Mouse (Mus musculus) MEL-GATA-1-ER (cell line): ENCODE data around the gene Cc2d2b.

Experiments used
- DNase-seq: peaks from one replicate; pipeline ENCODE4 v3.0.0-alpha.2; 2012; ENCODE audit warnings: low read depth; ENCODE audit errors: extremely low read depth

Gene Cc2d2b

DNA sequence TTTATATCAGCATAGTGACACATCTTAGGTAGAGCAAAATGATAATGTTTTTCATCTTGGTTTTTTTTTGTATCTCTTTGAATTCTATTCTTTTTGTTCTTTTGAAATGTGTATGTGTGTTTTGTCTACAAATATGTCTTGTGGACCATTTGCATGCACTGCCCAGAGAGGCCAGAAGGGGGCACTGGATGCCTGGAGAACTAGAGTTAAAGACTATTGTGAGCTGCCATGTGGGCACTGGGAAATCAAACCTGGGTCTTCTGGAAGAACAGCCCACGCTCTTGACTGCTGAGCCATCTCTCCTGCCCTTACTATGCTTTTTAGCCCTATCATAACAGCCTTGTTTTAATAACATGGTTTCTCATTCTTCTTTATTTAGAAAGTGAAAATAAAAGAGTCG is 5.8 kb downstream of the Cc2d2b start:
- DNase-seq, result no peak

DNA sequence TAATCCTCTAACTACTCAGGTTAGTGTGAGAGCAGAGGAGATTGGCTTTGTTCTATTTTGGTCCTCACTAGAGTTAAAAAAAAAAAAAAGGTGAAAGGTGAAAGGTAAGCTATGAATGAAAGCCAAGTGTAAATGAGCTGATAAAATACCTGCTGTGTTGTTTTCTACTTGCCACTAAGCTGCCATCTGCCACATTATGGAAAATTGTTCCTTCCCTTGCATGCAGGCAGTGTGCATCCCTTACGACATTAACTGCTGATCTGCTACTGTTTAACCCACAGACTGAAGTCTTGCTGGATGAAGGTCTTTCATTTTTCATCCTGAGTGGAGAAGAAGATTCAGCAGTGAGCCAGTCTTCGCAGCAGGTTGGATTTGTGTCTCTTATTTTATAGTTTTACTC is 11.5 kb downstream of the Cc2d2b start:
- no peak for DNase-seq

DNA sequence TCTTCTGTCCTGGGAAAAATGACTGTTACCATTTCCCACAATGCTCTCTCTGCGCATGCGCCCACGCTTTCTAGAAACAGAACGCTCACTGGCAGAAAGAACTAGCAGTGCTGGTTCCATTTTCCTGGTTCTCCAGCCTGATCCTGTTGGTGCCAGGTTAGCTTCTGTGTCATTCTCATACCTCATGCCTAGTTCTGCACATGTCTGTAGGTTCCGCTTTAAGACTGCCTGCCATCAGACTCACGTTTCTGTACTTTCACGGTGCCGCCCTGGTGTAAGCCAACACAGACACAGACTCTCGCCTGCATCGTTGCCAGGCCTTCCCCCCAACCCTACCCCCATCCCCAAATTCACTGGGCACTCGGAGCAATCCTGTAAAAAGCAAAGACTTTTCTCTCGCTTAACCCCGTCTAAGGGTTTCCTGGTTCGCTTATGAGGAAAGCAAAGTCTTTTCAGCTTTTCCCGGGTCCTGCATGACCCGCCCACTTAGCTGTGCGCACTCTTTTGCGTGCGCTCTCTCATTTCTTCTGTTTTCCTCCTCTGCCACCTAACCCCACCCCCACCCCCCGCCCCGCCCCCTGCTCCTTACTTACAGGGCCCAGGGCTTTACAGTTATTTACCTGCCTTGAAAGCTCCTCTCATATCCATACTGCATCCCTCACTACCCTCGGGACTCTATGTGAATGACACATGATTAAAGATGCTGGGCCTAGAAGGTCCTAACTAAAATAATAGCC is 13.6 kb downstream of the Cc2d2b start:
- DNase-seq, result no peak

DNA sequence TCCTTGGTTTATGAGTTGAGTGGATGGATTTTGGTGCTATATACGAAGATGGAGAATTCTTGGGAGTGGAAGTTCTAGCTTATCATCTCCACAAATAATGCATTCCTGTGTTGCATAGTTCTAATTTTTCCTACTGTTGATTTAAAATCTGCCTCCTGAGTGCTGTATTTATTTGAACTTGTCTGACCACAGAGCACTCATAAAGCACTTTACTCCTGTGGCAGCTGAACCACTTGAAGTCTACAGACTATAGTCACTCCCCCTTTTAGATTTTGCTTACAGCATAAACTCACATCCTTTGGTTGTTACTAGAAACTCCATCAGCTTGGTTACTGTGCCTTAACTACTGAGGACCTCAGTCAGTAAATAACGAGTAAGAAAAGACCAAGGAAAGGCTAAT is 18.6 kb downstream of the Cc2d2b start:
- DNase-seq, result no peak

DNA sequence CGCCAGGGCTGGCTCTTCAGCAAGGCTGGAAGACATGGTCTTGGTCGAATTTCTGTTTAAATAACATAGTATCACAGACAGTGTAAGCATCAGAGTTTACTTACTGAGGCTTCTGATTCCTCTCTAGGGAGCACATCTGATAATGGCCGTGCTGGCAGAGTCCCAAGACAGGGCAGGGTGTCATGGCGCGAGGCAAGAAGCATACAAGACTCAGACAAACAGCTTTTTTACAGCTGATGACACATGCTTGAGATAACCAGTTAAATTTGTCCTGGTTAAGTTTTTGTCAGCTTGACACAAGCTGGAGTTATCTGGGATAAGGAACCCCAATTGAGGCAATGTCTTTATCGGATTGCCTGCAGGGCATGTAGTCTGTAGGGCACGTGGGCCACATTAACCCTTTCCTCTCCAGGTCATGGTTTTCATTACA is 20.8 kb downstream of the Cc2d2b start:
- DNase-seq, result peak; percentile 88

DNA sequence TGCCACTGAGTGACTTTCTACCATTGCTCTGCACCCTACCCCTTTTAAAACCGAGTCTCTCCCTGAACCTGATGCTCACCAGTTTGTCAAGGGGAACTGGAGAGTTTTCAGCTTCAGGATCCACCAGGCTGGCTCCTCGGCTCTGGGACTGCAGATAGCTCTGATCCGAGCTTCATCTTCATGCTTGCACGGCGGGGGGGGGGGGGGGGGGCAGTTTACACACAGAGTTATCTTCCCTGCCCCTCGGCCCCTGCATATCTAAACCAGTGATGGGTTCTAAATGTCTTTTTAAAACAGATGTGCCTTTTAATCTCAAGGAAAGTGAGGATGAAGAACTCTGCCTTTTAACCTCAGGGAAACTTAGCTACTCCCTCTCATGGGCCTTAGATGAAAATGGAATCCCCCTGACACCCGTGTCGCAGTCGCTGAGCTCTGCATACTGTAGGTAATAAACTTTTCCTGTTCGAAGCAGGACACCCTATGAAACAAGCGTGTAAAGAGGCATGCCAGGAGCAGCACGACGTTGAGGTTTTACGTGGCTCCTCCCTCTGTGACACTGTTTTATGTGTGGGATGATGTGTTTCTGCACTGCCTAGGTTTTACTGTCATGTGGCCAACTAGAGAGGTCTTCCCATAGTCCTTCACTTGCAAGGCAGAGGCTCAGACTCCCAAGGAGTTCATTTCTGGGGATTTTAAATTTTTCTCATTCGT is 39.6 kb downstream of the Cc2d2b start:
- DNase-seq, result no peak

DNA sequence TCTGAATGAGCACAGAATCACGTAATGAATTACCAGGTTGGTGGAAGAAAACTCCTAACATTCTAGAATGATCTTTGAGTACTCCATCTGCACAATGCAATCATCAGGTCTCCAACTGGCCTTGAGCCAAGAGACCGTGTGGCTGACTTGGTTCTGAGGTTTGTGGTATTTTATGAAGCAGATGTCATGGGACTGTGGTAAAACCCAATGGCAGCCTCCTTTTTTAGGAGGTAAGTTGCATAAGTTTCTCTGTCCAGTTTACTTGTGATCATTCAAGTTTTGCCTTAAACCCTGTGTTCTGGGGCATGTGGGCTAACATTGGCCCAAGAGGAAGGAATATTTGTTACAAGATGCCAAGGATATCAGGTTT is 40.1 kb downstream of the Cc2d2b start:
- no peak for DNase-seq

DNA sequence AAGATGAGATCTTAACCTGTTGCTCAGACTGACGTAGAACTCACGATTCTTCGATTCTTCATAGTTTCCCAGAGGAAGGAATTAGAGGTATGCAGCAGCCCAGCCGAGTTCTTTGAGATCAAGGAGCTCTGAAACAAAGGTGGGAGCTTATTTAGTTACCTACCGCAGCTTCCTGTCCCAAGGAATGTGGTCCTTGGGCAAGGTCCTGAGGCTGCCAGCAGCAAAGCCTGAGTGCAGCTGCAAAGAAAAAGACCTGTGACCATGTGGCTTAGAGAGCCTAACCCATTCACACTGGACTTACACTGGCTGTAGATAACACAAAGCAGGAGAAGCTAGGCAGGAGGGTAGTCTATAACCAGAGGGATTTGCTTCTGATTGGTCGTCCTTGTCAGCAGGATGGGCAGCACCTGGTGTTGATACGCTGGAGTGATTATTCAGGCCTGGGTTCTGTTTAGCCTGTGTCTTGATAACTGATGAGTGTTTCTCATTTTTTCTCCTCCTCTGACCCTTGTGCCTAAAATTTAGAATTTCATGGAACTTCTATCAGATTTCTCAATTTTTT is 56.7 kb downstream of the Cc2d2b start:
- DNase-seq, result no peak

DNA sequence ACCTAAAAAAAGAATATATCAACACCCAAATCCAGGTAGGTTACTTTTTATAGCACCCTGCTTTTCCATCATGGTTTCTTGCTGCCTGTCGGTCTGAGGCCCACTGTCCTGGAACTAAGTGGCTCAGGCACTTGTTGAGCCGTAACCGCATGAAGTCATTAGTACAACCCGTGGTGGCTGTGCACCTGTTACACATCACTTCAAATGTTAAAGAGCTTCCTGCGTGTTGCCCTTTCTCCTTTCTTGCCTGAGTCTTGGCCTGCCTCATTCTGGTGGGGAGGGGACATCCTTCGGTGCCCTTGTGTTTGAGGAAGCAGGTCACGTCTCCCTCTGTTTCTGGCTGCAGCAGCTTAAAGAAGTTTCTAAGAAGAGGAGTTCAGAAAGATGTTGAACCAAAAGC is 61.3 kb downstream of the Cc2d2b start:
- DNase-seq, result no peak

DNA sequence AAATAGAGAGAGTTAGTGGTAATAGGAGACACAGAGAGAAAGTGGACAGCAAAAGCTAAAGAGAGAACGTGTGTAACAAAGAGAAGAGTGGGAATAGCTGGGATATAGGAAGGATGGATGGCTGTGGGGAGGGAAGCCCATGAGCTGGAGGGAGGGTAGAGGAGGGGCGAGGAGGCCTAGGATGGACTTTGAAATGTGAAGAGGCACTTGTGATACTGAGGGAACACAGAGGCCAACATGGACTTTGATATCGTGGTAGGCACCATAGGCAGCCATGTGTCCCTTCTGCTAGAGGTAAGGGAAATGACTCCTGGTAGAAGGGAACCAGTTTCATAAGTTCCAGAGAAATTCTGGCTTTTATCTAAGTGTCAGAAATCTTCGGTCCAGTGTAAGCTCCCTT is 63.3 kb downstream of the Cc2d2b start:
- DNase-seq, result no peak

DNA sequence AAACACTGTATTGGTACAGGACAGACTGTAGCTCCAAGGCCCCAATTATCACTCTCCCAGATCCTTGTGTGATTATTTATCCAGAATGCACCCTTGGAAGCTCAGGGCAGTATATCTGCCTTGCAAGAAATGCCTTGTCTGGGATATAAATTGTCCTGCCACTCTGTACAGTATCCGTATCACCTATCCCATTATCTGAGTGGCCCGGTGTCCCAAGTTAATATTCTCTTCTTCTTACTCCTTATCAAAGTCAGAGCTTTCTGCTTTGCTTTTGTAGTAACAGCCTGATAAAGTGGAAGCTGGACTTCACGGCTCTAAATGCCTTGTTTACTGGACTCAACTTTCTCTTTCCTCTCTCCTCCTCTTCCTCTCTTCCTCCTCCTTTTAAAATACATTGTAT is 64.2 kb downstream of the Cc2d2b start:
- no peak for DNase-seq

DNA sequence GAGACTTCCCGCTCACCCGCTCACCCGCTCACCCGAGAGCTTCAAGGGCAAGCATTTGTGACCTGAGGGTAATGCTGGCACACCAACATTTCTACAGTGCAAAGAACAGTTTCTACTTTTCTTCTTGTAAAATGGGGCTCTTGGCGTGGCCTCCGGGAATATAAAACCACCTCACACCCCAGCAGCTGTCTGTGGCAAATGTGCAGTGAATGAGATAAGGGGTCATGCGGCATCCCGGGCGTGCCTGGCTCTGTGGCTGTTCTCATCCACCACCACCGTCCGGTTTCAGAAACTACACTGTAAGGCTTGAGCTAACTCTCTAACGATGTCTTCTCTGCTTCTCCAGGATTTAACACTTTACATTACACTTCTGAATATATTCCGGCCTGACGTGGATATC is 64.8 kb downstream of the Cc2d2b start:
- peak; percentile 45 for DNase-seq

DNA sequence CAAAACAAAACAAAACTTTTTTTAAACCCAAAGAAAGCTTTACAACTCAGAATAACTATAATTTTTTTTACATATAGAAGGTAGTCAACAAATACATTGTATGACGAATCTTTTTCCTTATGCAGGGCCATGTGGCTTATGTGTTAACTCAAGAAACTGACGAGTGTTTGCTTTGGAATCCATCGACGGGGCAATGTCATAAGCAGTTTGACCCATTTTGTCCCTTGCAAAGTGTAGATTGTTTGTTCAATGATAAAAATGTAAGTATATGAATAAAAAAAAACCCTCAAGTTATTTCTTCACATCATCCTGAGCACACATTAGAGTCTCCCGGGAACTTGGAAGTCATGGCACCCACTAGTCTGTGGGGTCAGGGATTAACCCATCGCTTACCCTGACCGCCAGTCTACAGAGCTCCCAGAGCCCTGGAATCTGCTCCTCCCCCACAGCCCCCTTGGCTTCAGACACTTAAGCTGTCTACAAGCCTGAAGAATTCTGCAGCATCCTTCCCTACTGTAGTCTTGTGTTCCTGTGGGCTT is 67.2 kb downstream of the Cc2d2b start:
- DNase-seq, result no peak

DNA sequence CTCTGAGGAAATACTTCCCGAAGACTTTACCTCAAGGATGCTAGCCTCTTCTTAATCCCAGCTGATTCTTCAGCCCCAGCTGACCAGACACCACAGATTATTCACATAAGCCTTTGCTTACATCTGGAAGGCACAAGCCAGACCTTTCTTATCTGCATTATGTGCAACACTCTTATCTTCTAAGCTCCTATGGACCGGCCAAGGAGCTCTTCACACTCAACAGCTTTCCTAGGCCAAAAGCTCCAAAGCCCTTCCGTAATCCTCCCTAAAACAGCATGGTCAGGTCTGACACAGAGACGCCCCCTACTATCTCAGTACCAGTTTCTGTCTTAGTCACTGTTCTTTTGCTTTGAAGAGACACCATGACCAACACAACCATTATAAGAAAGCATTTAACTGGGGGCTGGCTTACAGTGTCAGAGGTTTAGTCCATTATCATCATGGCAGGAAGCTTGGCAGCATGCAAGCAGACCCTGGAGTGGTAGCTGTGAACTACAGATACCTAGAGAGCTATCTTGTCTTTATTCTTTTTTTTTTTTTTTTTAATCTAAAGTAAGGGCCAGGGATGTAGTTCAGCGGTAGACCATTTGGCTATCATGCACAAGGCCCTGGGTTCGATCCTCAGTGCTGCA is 69.5 kb downstream of the Cc2d2b start:
- DNase-seq, result peak; percentile 58

DNA sequence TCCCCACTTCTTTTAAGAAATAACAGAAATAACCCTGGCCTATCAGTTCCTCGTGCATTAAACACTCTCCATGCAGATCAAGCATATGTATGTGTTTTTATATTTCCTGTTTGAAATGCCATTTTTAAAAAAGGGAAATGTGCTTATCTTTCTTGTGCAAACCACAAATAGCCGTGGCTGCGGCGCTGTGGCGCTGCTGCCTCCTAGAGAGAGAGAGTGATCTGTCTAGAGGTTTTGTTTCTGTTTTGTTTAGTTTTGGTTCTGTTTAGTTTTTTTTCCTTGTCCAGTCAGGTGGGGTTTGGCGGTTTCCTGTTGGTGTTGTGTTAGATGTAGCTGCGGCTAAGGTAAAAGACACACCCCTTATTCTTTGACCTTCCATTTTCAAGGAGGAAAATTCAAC is 70.2 kb downstream of the Cc2d2b start:
- DNase-seq, result peak; percentile 93

DNA sequence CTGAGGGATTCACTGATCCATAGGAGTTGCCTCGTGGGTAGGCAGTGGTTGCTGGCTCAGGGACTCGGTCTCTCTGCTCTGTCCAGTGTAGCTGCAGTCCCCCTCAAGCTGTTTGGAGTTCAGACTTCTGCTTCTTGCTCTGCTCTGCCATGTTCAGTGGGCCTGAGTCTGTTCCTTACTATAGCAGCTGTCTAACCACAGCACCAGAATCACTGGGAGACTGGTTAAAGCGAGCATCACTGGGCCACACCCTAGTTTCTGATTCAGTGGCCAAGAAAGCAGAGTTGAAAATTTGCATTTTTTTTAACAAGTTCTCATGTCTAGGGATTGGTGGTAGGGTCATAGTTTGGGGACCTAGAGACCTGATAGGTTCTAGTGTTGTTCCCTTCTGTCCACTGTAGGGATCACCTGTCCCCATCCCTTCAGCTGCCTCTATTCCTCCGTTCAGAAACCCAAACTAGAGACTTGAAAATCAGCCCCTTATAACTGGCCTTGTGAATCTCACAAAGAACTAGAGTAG is 72.8 kb downstream of the Cc2d2b start:
- no peak for DNase-seq

DNA sequence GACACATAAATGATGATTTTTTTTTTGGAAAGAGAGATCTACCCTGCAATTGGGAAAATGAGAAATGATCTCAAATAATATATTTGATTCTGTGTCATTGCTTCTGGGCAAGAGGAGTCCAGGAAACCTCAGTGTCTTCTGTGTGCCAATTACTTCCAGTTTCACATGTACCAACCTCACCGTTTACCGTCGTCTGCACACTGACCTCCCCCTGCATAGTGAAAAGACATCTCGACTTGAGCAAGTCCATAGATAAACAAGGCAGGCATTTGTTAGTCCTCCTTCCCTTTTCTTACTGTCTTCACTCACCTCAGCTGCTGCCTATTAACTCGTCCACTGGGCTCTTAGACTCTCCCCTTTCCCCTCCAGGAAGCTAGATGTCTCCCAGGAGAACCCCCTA is 77.1 kb downstream of the Cc2d2b start:
- no peak for DNase-seq

DNA sequence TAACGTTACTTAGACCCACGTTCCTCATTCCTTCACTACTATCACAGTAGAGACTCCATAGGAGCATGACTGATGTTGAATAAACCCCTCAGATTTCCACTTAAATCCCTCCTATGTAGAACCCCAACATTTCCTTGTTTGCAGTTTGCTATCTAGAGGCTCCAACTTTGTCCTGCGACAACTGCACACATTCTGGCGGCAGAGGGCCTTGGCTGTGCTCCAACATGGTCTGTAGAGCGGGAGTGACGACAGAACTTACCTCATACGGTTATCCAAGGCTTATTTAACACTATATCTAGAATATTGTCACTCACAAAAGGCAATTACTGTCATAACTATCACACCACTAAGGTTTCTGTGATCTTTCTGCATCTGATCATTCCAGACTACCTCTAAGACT is 78.2 kb downstream of the Cc2d2b start:
- DNase-seq, result no peak

DNA sequence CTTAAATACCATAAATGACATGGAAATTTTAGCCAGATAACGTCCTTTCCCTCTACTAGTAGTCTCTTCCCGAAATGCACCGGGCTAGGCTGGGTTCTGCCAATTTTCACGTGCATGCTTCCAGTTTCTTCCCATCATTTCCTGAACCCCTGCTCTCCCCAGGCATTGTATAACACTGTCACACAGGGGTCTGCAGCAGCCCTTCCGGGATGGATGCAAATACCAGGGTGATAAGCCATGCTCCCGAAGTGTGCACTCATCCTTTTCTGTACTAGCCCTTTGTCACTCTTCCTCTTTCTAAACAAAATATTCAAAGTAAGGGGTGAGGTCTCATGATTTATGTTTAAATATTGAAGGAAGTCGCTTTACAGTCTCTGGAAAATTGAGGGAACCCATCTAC is 81.6 kb downstream of the Cc2d2b start:
- DNase-seq, result peak; percentile 26

DNA sequence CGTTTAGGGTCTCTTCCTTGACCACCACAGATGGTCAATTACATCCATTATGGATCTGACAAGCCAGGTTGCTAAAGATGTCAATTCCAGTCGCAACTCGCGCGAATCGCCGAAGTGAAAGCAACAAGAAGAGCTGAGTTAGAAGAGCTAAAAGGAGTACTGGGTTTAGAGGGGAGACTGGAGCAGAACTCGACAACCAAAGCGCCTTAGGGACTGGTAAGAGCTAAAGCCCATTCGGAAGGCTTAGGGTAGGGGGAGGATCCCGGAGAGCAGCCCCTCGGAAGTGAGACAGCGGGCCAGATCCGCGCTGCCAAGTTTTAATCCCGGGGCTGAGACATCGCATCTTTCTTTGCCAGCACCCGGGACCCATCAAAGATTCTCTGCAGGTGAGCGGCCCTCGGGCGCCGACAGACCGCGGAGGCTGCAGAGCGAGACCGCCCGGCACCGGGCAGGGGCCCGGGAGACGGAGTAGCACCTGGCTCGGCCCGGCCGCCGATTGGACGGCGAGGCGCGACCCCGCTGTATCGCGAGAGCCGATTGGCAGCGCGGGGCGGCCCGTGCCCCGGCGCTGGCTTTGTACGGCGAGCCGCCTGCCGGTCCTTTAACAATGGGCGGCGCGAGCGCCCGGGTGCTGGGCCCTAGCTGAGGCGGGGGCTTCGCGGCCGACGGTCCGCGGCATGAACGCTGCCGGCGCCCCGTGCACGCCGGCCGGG is 82.3 kb downstream of the Cc2d2b start, which contains the start of gene Ccnj:
TSS of gene Ccnj (plus strand) at position 577 of the 713 bp plus-strand sequence.
- peak; percentile 53 for DNase-seq
